Mouse (Mus musculus): Measurements from ENCODE around the gene Acot11. TPM values are rescaled to one million over a fixed set of nuclear protein-coding genes. Genes with fewer than 3 reads are reported as not detected.
A peak's percentile ranks its signal among the peaks of the same experiment; 100 is the strongest.
"Not testable (repeated sequence)": the region's sequence is repeated elsewhere in the genome, so short reads cannot be mapped to it uniquely, and the experiment has no call there.

The Acot11 gene
- polyA plus RNA-seq, 1 experiment from 2014 or later = 2.4 TPM

- Histone ChIP-seq H3K36me3 (no peaks in the 10 kb centered on the region), H3K9ac (no peak overlapping the region), H3K4me1 (replicated peaks) (peaks cover 35% of the 10 kb centered on the region), H3K27me3 (no peaks in the 10 kb centered on the region), H3K4me3 (no peak overlapping the region), H3K9me3 (no peaks in the 10 kb centered on the region), H3K27ac (replicated peaks) (no peak overlapping the region), H3K4me2 (no peak overlapping the region)
- ATAC-seq (ENCODE audit: low FRiP score, low read depth) = no peak
- 60% methylated on average over 7 of the region's 7 CpGs for WGBS
Observed at GRCm38 (mm10) chr4:106787830-106788229, 17.0 kb downstream of the Acot11 start.

DNA sequence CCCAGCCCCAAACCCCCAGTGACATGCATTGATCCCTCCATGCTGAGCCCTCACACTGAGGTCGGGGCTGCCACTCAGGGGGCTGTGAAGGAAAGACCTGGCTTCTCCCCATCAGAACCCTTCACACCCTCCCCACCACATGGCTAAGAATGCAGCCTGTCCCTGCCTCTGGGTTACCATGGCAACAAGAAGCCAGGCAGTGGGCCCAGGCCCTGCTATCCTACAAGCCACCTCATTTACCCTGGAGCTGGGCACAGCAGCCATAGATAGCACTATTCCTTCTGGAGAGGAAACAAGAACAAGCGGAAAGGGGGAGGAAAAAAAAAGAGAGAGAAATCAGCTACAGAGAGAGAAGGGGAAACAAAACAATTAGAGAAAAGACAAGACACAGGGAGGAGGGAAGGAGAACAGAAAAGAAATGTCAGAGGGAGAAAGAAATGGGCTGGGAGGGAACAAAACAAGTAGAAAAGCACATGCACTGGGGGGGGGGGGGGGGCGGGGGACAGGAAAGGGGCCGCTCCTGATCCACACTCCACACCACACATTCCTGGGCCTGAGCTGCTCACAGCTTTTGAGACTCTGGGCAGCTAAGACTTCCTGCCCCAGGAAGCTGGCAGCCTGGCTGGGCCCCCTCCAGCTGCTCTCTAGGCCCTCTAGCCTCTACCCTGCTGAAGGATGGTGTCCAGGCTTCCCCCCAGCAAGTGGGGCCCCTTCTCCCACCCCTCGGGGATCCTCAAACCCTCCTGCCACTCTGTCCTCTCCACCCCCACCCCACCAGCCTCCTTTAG lies 18.9 kb downstream of the Acot11 start:
- H3K36me3 ChIP-seq = no peaks in the 10 kb centered on the region
- ATAC-seq (ENCODE audit: low FRiP score, low read depth) = peak; percentile 90
- H3K9me3 ChIP-seq = no peaks in the 10 kb centered on the region
- no peak overlapping the region for H3K4me3 ChIP-seq
- peak overlapping the region; percentile 87 for H3K27ac ChIP-seq (replicated peaks)
- no peak overlapping the region for H3K9ac ChIP-seq
- no peaks in the 10 kb centered on the region for H3K27me3 ChIP-seq
- H3K4me2 ChIP-seq = 0 out of 2 replicates have a peak overlapping the region, but pooled peaks have one; percentile 4
- peaks cover 36% of the 10 kb centered on the region for H3K4me1 ChIP-seq (replicated peaks)
- WGBS = 10% methylated on average over 3 of the region's 5 CpGs

GRCm38 (mm10) chr4:106785345-106785744 lies 19.5 kb downstream of the Acot11 start:
- Histone ChIP-seq H3K9me3 (no peaks in the 10 kb centered on the region), H3K27me3 (no peaks in the 10 kb centered on the region), H3K4me2 (no peak overlapping the region), H3K36me3 (no peaks in the 10 kb centered on the region), H3K27ac (replicated peaks) (peak overlapping the region; percentile 87), H3K9ac (no peak overlapping the region), H3K4me3 (no peak overlapping the region), H3K4me1 (replicated peaks) (peaks cover 42% of the 10 kb centered on the region)
- ATAC-seq (ENCODE audit: low FRiP score, low read depth) = peak; percentile 5
- 47% methylated on average over 7 of the region's 7 CpGs for WGBS

DNA sequence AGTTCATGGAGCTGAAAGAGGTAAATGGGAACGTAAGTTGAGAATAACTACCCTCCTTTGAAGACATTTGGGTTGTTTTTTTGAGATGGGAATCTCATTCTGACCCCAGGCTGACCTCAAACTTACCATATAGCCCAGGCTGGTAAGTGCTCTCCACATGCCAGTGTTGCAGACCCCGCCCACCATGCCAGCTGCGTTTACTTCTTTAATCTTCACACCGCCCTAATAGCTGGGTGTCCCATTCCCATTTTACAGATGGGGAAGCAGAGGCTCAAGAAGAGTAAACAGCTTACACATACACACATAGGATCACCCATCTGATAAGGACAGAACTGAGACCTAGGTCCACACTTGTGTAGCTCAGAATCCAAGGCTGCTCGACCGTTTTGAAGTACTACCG lies 20.0 kb downstream of the Acot11 start:
- H3K27ac ChIP-seq (replicated peaks) = 0 out of 2 replicates have a peak overlapping the region, but pooled peaks have one; percentile 87
- no peaks in the 10 kb centered on the region for H3K36me3 ChIP-seq
- no peak overlapping the region for H3K4me2 ChIP-seq
- no peak for ATAC-seq (ENCODE audit: low FRiP score, low read depth)
- H3K4me3 ChIP-seq = no peak overlapping the region
- H3K9me3 ChIP-seq = no peaks in the 10 kb centered on the region
- H3K9ac ChIP-seq = no peak overlapping the region
- 91% methylated on average over 7 of the region's 7 CpGs for WGBS
- no peaks in the 10 kb centered on the region for H3K27me3 ChIP-seq
- H3K4me1 ChIP-seq (replicated peaks) = peaks cover 44% of the 10 kb centered on the region

GRCm38 (mm10) chr4:106783137-106783536 lies 21.7 kb downstream of the Acot11 start:
- peaks cover 55% of the 10 kb centered on the region for H3K4me1 ChIP-seq (replicated peaks)
- no peaks in the 10 kb centered on the region for H3K36me3 ChIP-seq
- no peak for ATAC-seq (ENCODE audit: low FRiP score, low read depth)
- 62% methylated on average over 10 of the region's 10 CpGs for WGBS
- H3K4me2 ChIP-seq = no peak overlapping the region
- H3K4me3 ChIP-seq = no peak overlapping the region
- no peak overlapping the region for H3K9ac ChIP-seq
- H3K9me3 ChIP-seq = no peaks in the 10 kb centered on the region
- no peak overlapping the region for H3K27ac ChIP-seq (replicated peaks)
- H3K27me3 ChIP-seq = no peaks in the 10 kb centered on the region

DNA sequence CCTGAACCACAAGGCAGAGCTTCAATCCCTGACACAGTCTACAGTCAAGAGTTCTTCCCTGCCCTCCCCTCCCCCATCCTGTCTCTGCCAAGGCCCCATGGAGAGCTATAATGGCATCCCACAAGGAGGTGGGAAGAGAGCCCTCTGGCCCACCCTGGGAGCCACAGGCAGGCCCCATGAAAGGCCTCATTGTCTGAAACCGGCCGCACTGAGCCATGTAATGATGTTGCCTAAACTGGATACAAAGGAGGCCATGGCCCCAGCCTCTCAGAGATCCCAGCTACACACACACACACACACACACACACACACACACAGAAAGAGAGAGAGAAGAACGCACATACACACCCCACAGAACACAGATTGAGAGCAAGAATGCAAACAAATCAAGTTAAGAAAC lies 24.8 kb downstream of the Acot11 start:
- Histone ChIP-seq H3K9me3 (no peaks in the 10 kb centered on the region), H3K27me3 (no peaks in the 10 kb centered on the region), H3K4me2 (no peak overlapping the region), H3K27ac (replicated peaks) (no peak overlapping the region), H3K9ac (no peak overlapping the region), H3K36me3 (no peaks in the 10 kb centered on the region), H3K4me3 (no peak overlapping the region), H3K4me1 (replicated peaks) (peaks cover 42% of the 10 kb centered on the region)
- ATAC-seq (ENCODE audit: low FRiP score, low read depth) = peak; percentile 40
- WGBS = 8% methylated on average over 3 of the region's 3 CpGs

DNA sequence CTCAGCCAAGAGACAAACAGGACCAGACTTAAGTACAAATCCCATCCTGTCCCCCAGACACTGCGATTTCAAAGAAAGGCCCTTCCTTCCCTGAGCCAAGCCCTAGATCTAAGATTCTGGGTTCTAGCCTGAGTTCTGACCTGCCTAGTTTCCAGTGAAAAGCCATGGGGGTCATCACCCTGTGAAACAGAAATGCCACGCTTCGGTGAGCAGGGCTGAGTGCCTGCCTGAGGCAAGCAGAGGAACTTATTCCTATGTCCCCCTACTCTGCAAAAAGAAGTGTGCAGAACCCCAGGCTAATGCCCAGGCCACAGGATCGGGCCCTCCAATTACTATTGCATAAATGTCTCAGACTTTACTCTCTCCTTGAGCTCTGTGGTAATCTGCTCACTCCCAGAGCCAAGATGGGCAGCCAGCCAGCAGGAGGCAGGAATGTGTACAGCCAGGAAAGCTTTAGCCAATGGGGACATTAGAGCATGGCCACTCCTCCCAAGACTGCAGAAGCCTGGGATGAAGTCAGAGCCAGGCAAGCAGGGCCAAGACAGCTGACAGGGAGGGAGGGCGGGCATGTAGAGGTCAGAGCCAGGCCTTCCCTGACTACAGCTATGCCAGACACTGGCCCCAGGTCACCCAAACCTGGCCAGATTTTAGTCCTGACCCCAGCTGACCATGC lies 26.5 kb downstream of the Acot11 start:
- Histone ChIP-seq H3K27ac (replicated peaks) (peak overlapping the region; percentile 74), H3K4me2 (no peak overlapping the region), H3K27me3 (no peaks in the 10 kb centered on the region), H3K4me3 (no peak overlapping the region), H3K9ac (no peak overlapping the region), H3K36me3 (no peaks in the 10 kb centered on the region), H3K4me1 (replicated peaks) (peaks cover 42% of the 10 kb centered on the region), H3K9me3 (no peaks in the 10 kb centered on the region)
- WGBS = 27% methylated on average over 5 of the region's 5 CpGs
- peak; percentile 87 for ATAC-seq (ENCODE audit: low FRiP score, low read depth)

DNA sequence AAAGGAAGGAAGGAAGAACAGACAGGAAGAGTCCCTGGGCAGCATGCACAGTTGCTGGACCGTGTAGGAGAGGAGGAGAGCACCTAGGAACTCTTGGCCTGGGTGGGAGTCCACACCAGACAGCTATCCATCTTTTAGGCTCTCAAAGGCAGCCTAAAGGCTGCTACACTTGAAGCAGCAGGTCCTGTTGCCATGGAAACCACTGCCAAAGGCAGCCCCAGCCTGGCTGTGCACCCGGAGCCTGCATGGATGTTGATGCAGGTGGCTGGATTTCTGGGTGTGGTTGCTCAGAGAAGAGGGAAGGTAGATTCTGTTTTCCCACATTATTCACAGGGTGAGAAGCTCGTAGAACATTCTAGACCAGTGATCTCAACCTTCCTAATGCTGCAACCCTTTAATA lies 27.8 kb downstream of the Acot11 start:
- H3K4me3 ChIP-seq = no peak overlapping the region
- peaks cover 42% of the 10 kb centered on the region for H3K4me1 ChIP-seq (replicated peaks)
- WGBS = 12% methylated on average over 3 of the region's 3 CpGs
- H3K27ac ChIP-seq (replicated peaks) = peak overlapping the region; percentile 74
- no peak overlapping the region for H3K9ac ChIP-seq
- H3K4me2 ChIP-seq = no peak overlapping the region; the same call in 1 of the 2 replicates
- H3K36me3 ChIP-seq = no peaks in the 10 kb centered on the region
- ATAC-seq (ENCODE audit: low FRiP score, low read depth) = peak; percentile 67
- no peaks in the 10 kb centered on the region for H3K27me3 ChIP-seq
- H3K9me3 ChIP-seq = no peaks in the 10 kb centered on the region

DNA sequence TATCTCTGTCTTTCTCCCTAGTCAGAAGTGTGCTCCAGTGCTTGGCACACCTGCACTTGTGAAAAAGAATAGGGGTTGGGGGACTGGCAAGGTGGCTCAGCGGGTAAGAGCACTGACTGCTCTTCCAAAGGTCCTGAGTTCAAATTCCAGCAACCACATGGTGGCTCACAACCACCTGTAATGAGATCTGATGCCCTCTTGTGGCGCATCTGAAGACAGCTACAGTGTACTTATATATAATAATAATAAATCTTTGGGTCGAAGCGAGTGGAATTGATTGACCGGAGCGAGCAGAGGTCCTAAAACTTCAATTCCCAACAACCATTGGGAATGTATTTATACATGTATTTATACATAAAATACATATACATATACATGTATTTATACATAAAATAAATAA lies 29.0 kb downstream of the Acot11 start:
- peaks cover 40% of the 10 kb centered on the region for H3K4me1 ChIP-seq (replicated peaks)
- not testable (repeated sequence) for H3K9ac ChIP-seq; ATAC-seq (ENCODE audit: low FRiP score, low read depth); H3K4me3 ChIP-seq; H3K36me3 ChIP-seq; H3K9me3 ChIP-seq; H3K27ac ChIP-seq (replicated peaks); H3K4me2 ChIP-seq; H3K27me3 ChIP-seq
- WGBS = 87% methylated on average over 6 of the region's 6 CpGs

GRCm38 (mm10) chr4:106772558-106772957 lies 32.2 kb downstream of the Acot11 start:
- 100% methylated on average over 1 of the region's 1 CpGs for WGBS

GRCm38 (mm10) chr4:106769306-106769705 lies 35.5 kb downstream of the Acot11 start:
- no peak for ATAC-seq (ENCODE audit: low FRiP score, low read depth)
- H3K9me3 ChIP-seq = no peaks in the 10 kb centered on the region
- WGBS = 62% methylated on average over 2 of the region's 2 CpGs
- H3K36me3 ChIP-seq = no peaks in the 10 kb centered on the region
- no peak overlapping the region for H3K4me3 ChIP-seq
- no peak overlapping the region for H3K4me2 ChIP-seq
- no peaks in the 10 kb centered on the region for H3K4me1 ChIP-seq (replicated peaks)
- no peaks in the 10 kb centered on the region for H3K27me3 ChIP-seq
- H3K9ac ChIP-seq = no peak overlapping the region
- no peak overlapping the region for H3K27ac ChIP-seq (replicated peaks)

More at GRCm38 (mm10) chr4:106772558-106772957, 32.2 kb downstream of the Acot11 start:
- no peak overlapping the region for H3K4me2 ChIP-seq
- no peak overlapping the region for H3K27ac ChIP-seq (replicated peaks)
- no peak overlapping the region for H3K9ac ChIP-seq
- no peaks in the 10 kb centered on the region for H3K27me3 ChIP-seq
- H3K4me3 ChIP-seq = no peak overlapping the region
- ATAC-seq (ENCODE audit: low FRiP score, low read depth) = no peak
- H3K4me1 ChIP-seq (replicated peaks) = peaks cover 11% of the 10 kb centered on the region
- H3K36me3 ChIP-seq = no peaks in the 10 kb centered on the region
- H3K9me3 ChIP-seq = no peaks in the 10 kb centered on the region

DNA sequence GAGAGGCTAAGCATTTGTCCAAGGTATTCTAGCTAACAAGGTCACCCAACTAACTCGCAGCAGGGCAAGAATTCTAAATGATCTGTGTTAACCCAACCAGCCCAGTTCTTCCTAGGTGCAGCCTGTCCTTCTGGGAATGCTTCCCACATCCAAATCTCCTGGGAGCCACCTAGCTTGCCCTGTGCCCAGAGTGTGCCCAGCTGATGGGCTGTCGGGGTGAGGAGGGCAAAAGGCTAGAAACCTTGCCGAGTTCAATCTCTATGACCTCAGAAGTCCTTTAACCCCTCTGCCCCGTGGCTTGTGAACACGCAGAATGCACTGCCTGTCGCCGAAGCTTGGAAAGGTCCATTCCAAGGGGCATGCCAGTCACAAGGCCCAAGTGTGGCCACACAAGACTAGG lies 40.6 kb downstream of the Acot11 start:
- ATAC-seq (ENCODE audit: low FRiP score, low read depth) = no peak
- no peaks in the 10 kb centered on the region for H3K27me3 ChIP-seq
- no peak overlapping the region for H3K27ac ChIP-seq (replicated peaks)
- 53% methylated on average over 7 of the region's 7 CpGs for WGBS
- no peak overlapping the region for H3K4me2 ChIP-seq
- no peaks in the 10 kb centered on the region for H3K36me3 ChIP-seq
- H3K4me1 ChIP-seq (replicated peaks) = no peaks in the 10 kb centered on the region
- H3K9me3 ChIP-seq = no peaks in the 10 kb centered on the region
- no peak overlapping the region for H3K9ac ChIP-seq
- no peak overlapping the region for H3K4me3 ChIP-seq

Measured in hindbrain, embryonic 15.5 days (tissue).